Comparison of ENCODE assay signal across 8 mouse cellular contexts in genomic region chr13:47335996-47336684, GRCm38 (mm10).
DNase-seq lines count a peak whose midpoint lies in the region; ATAC-seq lines count a peak whose summit lies in the region.

No protein-coding gene starts in this region.

- ATAC-seq in hindbrain, embryonic 16.5 days, result no peak

- H3K4me1 ChIP-seq in hindbrain, embryonic 16.5 days (ENCODE audit: control insufficient read depth, insufficient read depth, low read depth, low read length), result no peaks in the 10 kb centered on the region

- no peak overlapping the region for H3K4me2 ChIP-seq in hindbrain, embryonic 16.5 days (ENCODE audit: low read length)

- no peaks in the 10 kb centered on the region for H3K9me3 ChIP-seq in hindbrain, embryonic 16.5 days (ENCODE audit: control insufficient read depth, low read length)

- H3K9ac ChIP-seq in hindbrain, embryonic 16.5 days (ENCODE audit: low read depth, low read length), result no peak overlapping the region

- no peak overlapping the region for H3K4me3 ChIP-seq in hindbrain, embryonic 16.5 days (ENCODE audit: low read length)

- DNase-seq in kidney, postnatal 10 days, result peak; percentile 19
- DNase-seq in kidney, adult 8-10 months, result no peak
- peak; percentile 56 for DNase-seq in adipocyte (ENCODE audit: low spot score)
- DNase-seq in frontal cortex, postnatal 36 days (ENCODE audit: low spot score in 2 of 2), result peak; percentile 36 to 47
- DNase-seq in layer of hippocampus, adult 9-11 months, result peak; percentile 86
- DNase-seq in right cerebral cortex, postnatal 25 days, result peak; percentile 42
- no peak for DNase-seq in spleen, postnatal 10 days (ENCODE audit: low spot score in 2 of 2)

- H3K36me3 ChIP-seq in hindbrain, embryonic 16.5 days (ENCODE audit: control insufficient read depth, insufficient read depth, low read length), result no peaks in the 10 kb centered on the region

- no peak overlapping the region for H3K27ac ChIP-seq in hindbrain, embryonic 16.5 days (ENCODE audit: low read depth, low read length)

- no peaks in the 10 kb centered on the region for H3K27me3 ChIP-seq in hindbrain, embryonic 16.5 days (replicated peaks; ENCODE audit: control insufficient read depth, insufficient read depth, low read length)

- WGBS in hindbrain, embryonic 16.5 days, result 61% methylated on average over 16 of the region's 16 CpGs

Comparison
In these comparisons a context has a peak if more than half of its experiments do, and no peak if none do; other contexts are left out.
1. DNase-seq: peak in kidney, postnatal 10 days (single experiment), adipocyte (single experiment), frontal cortex, postnatal 36 days (2 of 2), layer of hippocampus, adult 9-11 months (single experiment) and right cerebral cortex, postnatal 25 days (single experiment); none in kidney, adult 8-10 months (0 of 2) and spleen, postnatal 10 days (0 of 2).